Mouse (Mus musculus): ENCODE measurements around the gene Nkd1. TPM values are rescaled to one million over a fixed set of nuclear protein-coding genes. Genes with fewer than 3 reads are reported as not detected.

Gene Nkd1
- polyA plus RNA-seq, 1 experiment = 21.5 TPM

DNA sequence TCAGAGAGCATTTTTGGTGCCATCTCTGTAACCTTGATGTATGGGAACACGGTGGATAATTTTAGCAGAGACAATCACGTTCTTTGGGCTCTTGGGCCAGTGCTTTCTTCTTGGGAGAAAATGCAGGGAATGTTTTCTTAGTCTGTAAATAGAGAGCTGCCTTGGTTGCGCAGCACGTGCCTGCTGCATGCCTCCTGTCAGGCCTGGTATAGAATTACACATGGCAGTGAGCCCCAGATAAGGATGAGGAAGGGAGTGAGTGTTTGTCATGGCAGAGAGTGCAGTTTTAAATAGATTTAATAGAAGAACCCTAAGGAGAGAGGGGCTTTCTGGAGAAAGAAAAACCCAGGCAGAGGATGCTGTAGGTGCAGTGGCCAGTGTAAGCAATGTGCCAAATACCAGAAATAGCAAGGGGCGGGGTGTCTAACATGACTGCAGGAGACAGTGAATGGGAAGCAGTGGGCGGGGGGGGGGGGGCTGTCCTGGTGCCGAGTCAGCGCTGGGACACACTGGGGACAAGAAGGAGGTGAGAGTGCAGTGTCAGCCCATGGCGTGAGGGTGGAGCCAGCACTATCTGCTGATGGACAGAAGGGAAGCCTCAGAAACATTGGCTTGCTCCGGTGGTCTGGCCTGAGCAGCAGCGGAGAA lies 43.2 kb downstream of the Nkd1 start:
- H3K4me3 ChIP-seq (replicated peaks; ENCODE audit: insufficient read depth, low read depth, low read length) = no peak overlapping the region
- no peak overlapping the region for H3K27ac ChIP-seq (ENCODE audit: insufficient read depth, low read length)
- WGBS = 64% methylated on average over 10 of the region's 11 CpGs
- TF ChIP-seq POLR2A (IDR thresholded peaks at IDR 0.05; ENCODE audit: borderline replicate concordance, insufficient read depth, low read length) (no peak), CTCF (IDR thresholded peaks at IDR 0.05; ENCODE audit: borderline replicate concordance, insufficient read depth, low read depth, low read length) (no peak)
- H3K27me3 ChIP-seq (ENCODE audit: control insufficient read depth, insufficient read depth, low read length) = no peaks in the 10 kb centered on the region
- H3K4me1 ChIP-seq (ENCODE audit: control insufficient read depth, insufficient read depth, low read length) = peaks cover 8% of the 10 kb centered on the region
- no peak for DNase-seq

- no peak overlapping the region for H3K27ac ChIP-seq (ENCODE audit: insufficient read depth, low read length)
- no peaks in the 10 kb centered on the region for H3K27me3 ChIP-seq (ENCODE audit: control insufficient read depth, insufficient read depth, low read length)
- no peak overlapping the region for H3K4me3 ChIP-seq (replicated peaks; ENCODE audit: insufficient read depth, low read depth, low read length)
- 26% methylated on average over 4 of the region's 4 CpGs for WGBS
- DNase-seq = peak; percentile 43 to 55
- TF ChIP-seq CTCF (IDR thresholded peaks at IDR 0.05; ENCODE audit: borderline replicate concordance, insufficient read depth, low read depth, low read length) (0 out of 2 replicates have a peak, but pooled peaks have one; percentile 12), POLR2A (IDR thresholded peaks at IDR 0.05; ENCODE audit: borderline replicate concordance, insufficient read depth, low read length) (no peak)
- peaks cover 8% of the 10 kb centered on the region for H3K4me1 ChIP-seq (ENCODE audit: control insufficient read depth, insufficient read depth, low read length)
Measured at GRCm38 (mm10) chr8:88566119-88566518, 45.0 kb downstream of the Nkd1 start.

DNA sequence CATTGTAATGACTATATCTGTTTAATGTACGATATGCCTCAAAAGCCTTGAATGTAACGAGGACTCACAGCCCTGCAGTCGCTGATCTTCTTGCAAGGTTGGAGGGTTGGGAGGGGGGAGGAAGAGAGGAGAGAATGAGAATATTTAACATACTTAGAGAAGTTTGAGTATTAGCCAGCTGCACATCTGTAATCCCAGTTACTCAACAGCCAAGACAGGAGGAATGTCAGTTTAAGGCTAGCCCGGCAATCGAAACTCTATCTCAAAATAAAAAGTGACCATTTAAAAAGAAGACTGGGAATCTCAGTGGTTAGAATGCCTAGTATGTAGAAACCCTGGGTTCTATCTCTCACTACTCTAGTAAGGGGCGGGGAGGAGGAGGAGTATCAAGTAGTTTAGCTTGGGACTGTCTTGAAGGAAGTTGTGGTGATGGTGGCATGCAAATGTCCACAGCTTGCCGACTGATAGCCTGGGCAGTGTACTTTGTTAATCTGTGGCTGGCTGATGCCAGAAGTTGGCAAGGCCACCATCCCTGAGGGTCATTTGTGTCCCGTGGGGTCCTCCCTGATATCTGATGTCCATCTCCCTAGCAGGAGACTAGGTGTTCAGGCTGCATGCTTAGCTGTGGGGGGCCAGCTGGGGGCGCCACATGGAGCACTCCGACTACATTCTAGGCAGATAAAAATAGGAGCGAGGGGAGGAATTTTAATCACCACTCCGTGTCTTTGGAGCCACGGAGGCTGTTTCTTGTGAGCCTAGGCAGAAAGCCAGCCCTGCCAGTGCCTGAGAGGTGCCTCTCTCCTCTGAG lies 46.4 kb downstream of the Nkd1 start:
- H3K4me3 ChIP-seq (replicated peaks; ENCODE audit: insufficient read depth, low read depth, low read length) = no peak overlapping the region
- no peak overlapping the region for H3K27ac ChIP-seq (ENCODE audit: insufficient read depth, low read length)
- DNase-seq = no peak
- TF ChIP-seq POLR2A (IDR thresholded peaks at IDR 0.05; ENCODE audit: borderline replicate concordance, insufficient read depth, low read length) (no peak), CTCF (IDR thresholded peaks at IDR 0.05; ENCODE audit: borderline replicate concordance, insufficient read depth, low read depth, low read length) (no peak; the same call in 1 of the 2 replicates)
- 52% methylated on average over 13 of the region's 13 CpGs for WGBS
- H3K4me1 ChIP-seq (ENCODE audit: control insufficient read depth, insufficient read depth, low read length) = peaks cover 16% of the 10 kb centered on the region
- H3K27me3 ChIP-seq (ENCODE audit: control insufficient read depth, insufficient read depth, low read length) = no peaks in the 10 kb centered on the region

DNA sequence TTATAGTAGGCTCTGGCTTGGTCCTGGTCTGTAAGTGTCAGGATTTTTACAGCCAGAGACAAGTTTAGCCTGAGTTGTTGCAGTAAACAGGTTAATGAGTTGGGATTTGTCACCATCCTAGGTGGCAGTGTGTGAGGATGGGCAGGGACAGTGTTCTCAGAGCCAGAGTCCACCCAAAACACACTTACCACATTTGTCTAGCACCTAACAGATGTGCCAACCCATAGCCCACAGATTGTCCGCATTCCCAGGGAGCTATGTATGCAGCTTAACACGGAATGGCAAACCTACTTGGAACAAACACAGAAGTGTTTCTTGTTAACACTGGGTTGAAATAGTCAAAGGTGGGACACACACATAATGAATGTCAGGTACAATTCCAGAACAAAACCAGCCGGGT lies 47.1 kb downstream of the Nkd1 start:
- WGBS = 94% methylated on average over 3 of the region's 3 CpGs
- no peak overlapping the region for H3K4me3 ChIP-seq (replicated peaks; ENCODE audit: insufficient read depth, low read depth, low read length)
- peaks cover 16% of the 10 kb centered on the region for H3K4me1 ChIP-seq (ENCODE audit: control insufficient read depth, insufficient read depth, low read length)
- no peak for DNase-seq
- TF ChIP-seq CTCF (IDR thresholded peaks at IDR 0.05; ENCODE audit: borderline replicate concordance, insufficient read depth, low read depth, low read length) = no peak
- no peak for TF ChIP-seq POLR2A (IDR thresholded peaks at IDR 0.05; ENCODE audit: borderline replicate concordance, insufficient read depth, low read length)
- no peak overlapping the region for H3K27ac ChIP-seq (ENCODE audit: insufficient read depth, low read length)
- no peaks in the 10 kb centered on the region for H3K27me3 ChIP-seq (ENCODE audit: control insufficient read depth, insufficient read depth, low read length)

GRCm38 (mm10) chr8:88569366-88569765 lies 48.2 kb downstream of the Nkd1 start:
- no peak overlapping the region for H3K27ac ChIP-seq (ENCODE audit: insufficient read depth, low read length)
- WGBS = 87% methylated on average over 7 of the region's 7 CpGs
- DNase-seq = no peak

DNA sequence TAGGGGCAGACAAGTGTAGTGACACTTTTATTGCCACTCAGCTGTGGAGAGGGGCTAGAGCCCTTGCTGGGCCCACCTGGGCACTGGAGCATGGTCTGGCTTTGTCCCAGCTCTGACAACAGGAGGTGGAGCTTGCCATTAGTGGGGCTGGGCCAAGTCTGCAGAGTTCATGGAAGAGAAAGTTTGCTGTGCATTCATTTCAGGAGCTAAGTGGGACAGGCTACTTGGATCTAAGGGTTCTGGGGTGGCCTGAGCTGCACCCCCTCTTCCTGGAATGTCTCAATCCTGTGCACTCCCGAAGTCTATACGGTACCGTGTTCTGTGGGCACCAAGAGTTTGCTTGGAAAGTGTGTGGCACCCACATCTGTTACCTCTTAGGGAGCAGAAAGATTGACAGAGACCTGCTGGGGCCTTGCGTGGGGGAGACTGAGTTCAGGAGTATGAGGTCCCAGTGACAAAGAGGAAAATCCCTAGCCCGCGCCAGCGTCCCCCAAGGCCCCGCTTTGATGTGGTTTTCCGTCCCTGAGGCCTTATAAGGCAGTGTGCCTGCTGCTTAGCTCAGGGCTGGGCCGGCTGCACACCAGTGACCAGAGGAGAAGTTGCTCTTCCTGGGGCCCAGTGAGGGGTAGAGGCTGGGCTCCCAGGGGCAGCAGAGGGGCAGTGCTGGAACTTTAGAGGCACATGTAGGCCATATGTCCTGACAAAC lies 49.3 kb downstream of the Nkd1 start:
- H3K4me1 ChIP-seq (ENCODE audit: control insufficient read depth, insufficient read depth, low read length) = peaks cover 16% of the 10 kb centered on the region
- DNase-seq = no peak
- TF ChIP-seq CTCF (IDR thresholded peaks at IDR 0.05; ENCODE audit: borderline replicate concordance, insufficient read depth, low read depth, low read length) (no peak), POLR2A (IDR thresholded peaks at IDR 0.05; ENCODE audit: borderline replicate concordance, insufficient read depth, low read length) (no peak)
- H3K27me3 ChIP-seq (ENCODE audit: control insufficient read depth, insufficient read depth, low read length) = no peaks in the 10 kb centered on the region
- 89% methylated on average over 10 of the region's 10 CpGs for WGBS
- H3K27ac ChIP-seq (ENCODE audit: insufficient read depth, low read length) = no peak overlapping the region
- no peak overlapping the region for H3K4me3 ChIP-seq (replicated peaks; ENCODE audit: insufficient read depth, low read depth, low read length)

More at GRCm38 (mm10) chr8:88569366-88569765, 48.2 kb downstream of the Nkd1 start:
- H3K4me1 ChIP-seq (ENCODE audit: control insufficient read depth, insufficient read depth, low read length) = peaks cover 16% of the 10 kb centered on the region
- TF ChIP-seq CTCF (IDR thresholded peaks at IDR 0.05; ENCODE audit: borderline replicate concordance, insufficient read depth, low read depth, low read length) = no peak
- TF ChIP-seq POLR2A (IDR thresholded peaks at IDR 0.05; ENCODE audit: borderline replicate concordance, insufficient read depth, low read length) = no peak
- no peaks in the 10 kb centered on the region for H3K27me3 ChIP-seq (ENCODE audit: control insufficient read depth, insufficient read depth, low read length)
- H3K4me3 ChIP-seq (replicated peaks; ENCODE audit: insufficient read depth, low read depth, low read length) = no peak overlapping the region

- DNase-seq = peak; percentile 65 to 80
- 44% methylated on average over 14 of the region's 14 CpGs for WGBS
- Histone ChIP-seq H3K27ac (ENCODE audit: insufficient read depth, low read length) (no peak overlapping the region), H3K4me1 (ENCODE audit: control insufficient read depth, insufficient read depth, low read length) (peaks cover 9% of the 10 kb centered on the region), H3K27me3 (ENCODE audit: control insufficient read depth, insufficient read depth, low read length) (no peaks in the 10 kb centered on the region), H3K4me3 (replicated peaks; ENCODE audit: insufficient read depth, low read depth, low read length) (no peak overlapping the region)
- TF ChIP-seq POLR2A (IDR thresholded peaks at IDR 0.05; ENCODE audit: borderline replicate concordance, insufficient read depth, low read length) (no peak), CTCF (IDR thresholded peaks at IDR 0.05; ENCODE audit: borderline replicate concordance, insufficient read depth, low read depth, low read length) (no peak)
Measured at GRCm38 (mm10) chr8:88571434-88572184, 50.5 kb downstream of the Nkd1 start.
